Mouse (Mus musculus) B cell, adult 62 days (primary cell): ENCODE measurements around the gene Tor1aip1. TPM values are rescaled to one million over a fixed set of nuclear protein-coding genes. Genes with fewer than 3 reads are reported as not detected.

Source experiments
- total RNA-seq: library from RNA; stranded (reverse); gene quantifications from 4 replicates; pipeline ENCODE4 v1.2.4, GENCODE M21; 2023

Tor1aip1 gene
- 174 to 196 TPM (median 189 TPM) in 4 replicates for total RNA-seq

GRCm38 (mm10) chr1:156035930-156036737 lies at the start of gene Tor1aip1:
Gene Tor1aip1 (minus strand): TSS chr1:156036480.

GRCm38 (mm10) chr1:156035269-156035929 lies 881 bp downstream of the Tor1aip1 start, which contains the start of gene Tor1aip2:
Gene Tor1aip2 (plus strand): TSS chr1:156035403.

GRCm38 (mm10) chr1:155973068-155973718 lies 63.1 kb downstream of the Tor1aip1 start, which contains the start of gene Cep350:
Gene Cep350 (minus strand): TSS chr1:155973255.

Other genes with a start within 250 kb of the Tor1aip1 start
- 14.2 to 20.6 TPM (median 19.3 TPM) in 4 replicates for gene Qsox1, start 223.6 kb downstream of the Tor1aip1 start, total RNA-seq
- 61.1 to 66.2 TPM (median 63.5 TPM) in 4 replicates for gene Cep350, start 63.2 kb downstream of the Tor1aip1 start, total RNA-seq
- gene Tor1aip2, start 1.1 kb downstream of the Tor1aip1 start, total RNA-seq: 80.4 to 93.3 TPM (median 84.1 TPM) in 4 replicates
- not detected in 4 replicates for gene Fam163a, start 168.5 kb upstream of the Tor1aip1 start, total RNA-seq